Mouse (Mus musculus): ENCODE data around the gene Pgap3.
"Not testable (repeated sequence)": the region's sequence is repeated elsewhere in the genome, so short reads cannot be mapped to it uniquely, and the experiment has no call there.

The Pgap3 gene

GRCm38 (mm10) chr11:98383261-98384030, 16.8 kb downstream of the Pgap3 start, which contains the start of gene Tcap:
Gene Tcap (plus strand): TSS chr11:98383811.
- DNase-seq (ENCODE audit: low read depth, low spot score), result no peak

DNA sequence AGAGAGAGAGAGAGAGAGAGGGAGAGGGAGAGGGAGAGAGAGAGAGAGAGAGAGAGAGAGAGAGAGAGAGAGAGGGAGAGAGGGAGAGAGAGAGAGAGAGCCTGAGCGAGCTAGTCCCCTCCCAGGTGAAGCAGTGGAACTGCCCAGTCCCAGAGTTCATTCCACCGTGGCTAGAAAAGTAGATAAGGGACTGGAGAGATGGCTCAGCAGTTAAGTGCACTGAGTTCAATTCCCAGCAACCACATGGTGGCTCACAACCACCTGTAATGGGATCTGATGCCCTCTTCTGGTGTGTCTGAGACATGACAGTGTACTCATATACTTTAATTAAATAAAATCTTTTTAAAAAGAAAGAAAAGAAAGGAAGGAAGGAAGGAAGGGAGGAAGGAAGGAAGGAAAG, 17.9 kb downstream of the Pgap3 start:
- not testable (repeated sequence) for DNase-seq (ENCODE audit: low read depth, low spot score)

DNA sequence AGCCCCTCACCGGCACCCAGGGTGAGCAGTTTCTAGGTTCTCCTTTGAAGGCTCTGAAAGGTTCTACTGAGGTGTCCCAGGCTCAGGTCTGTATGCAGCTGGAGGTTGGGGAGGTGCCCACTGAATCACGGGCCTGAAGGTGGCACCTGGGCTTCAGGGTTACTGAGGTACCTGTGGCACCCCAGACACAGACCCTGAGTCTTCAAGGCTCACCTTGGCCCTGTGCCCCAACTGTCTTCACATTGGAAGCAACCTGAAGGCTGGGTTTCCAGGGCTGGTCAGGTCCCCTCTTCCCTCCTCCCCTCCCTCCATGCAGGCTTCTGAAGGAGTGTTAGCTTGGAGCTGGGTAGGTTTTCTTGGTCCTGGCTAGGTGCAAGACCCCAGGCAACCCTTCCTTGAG, 18.6 kb downstream of the Pgap3 start:
- DNase-seq (ENCODE audit: low read depth, low spot score), result no peak

- no peak for DNase-seq (ENCODE audit: low read depth, low spot score)
These were observed 20.2 kb downstream of the Pgap3 start for GRCm38 (mm10) chr11:98380106-98380505.

DNA sequence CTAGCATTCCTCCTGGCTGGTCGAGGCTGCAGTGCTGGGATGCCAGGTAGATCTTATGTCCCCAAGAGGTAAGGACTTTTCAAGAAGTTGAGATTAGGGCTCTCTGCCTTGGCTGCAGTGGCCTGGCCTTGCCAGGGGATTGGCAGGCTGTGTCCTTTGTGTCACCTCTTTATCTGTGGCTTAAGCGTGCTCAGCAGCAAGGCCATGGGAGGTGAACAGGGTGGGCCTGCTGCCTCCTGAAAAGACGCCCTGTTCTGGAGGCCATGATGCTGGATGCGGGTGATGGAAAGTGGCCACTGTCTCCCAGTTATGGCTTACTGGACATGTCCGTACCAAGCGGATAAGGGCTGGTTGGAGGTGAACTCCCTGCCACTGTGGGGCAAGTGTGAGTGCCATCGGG, 20.9 kb downstream of the Pgap3 start:
- DNase-seq (ENCODE audit: low read depth, low spot score), result no peak

- DNase-seq (ENCODE audit: low read depth, low spot score), result no peak
These were observed 22.5 kb downstream of the Pgap3 start for GRCm38 (mm10) chr11:98377787-98378186.

GRCm38 (mm10) chr11:98376756-98377155, 23.5 kb downstream of the Pgap3 start:
- DNase-seq (ENCODE audit: low read depth, low spot score), result no peak

DNA sequence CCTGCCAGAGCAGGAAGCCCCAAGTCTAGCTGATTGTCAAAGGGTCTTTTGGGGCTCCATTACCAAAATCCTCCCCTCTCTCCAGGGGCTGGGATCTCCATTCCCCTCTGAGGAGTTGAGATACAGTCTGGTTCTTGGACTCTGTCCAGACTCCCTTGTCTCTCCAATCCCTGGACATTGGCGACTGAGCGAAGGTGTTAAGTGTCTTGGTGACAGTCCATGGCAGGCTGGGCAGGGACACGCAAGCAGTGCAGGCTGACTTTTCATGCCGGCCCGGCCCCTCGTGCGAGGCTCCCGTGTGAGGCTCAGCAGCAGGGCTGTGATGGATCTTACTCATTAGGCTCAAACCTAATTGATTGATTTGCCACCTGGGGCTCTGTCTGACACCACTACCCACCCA, 26.0 kb downstream of the Pgap3 start:
- DNase-seq (ENCODE audit: low read depth, low spot score), result no peak

DNA sequence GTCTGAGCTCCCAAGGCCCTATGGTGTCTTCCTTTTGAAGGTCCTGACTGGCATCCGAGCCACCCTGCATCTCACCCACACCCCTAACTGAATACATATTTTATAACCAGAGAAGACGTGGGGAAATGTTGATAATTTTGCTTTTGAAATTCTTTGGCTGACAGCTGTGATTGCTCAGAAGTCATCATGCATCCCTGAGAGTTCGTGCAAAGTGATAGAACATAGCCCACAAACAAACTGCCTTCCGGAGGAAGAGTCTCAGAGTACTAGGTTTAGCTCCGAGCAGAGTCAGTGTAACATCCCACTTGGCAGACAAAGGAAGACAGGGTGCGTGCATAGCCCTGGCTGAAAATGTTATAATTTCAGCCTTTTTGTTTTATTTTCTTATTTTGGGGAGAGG, 27.0 kb downstream of the Pgap3 start:
- no peak for DNase-seq (ENCODE audit: low read depth, low spot score)

DNA sequence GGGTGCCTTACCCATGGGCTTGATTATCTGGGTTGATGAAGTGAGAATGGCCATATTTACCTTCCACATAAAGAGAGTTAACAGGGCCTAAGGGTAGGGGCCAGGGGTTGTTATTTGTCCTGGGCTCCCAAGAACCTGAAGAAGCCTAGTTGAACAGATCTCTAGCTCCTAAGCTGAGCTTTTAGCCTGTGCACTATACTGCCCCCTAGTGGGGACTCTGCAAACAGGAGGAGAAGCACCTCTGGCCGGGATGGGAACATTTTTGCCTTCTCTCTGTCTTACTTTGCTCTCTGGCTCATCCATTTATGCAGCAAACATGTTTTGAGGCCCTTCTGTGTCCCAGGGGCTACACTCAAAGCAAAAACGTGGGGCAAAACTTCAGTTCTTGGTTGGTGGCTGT, 27.9 kb downstream of the Pgap3 start:
- peak; percentile 64 for DNase-seq (ENCODE audit: low read depth, low spot score)

DNA sequence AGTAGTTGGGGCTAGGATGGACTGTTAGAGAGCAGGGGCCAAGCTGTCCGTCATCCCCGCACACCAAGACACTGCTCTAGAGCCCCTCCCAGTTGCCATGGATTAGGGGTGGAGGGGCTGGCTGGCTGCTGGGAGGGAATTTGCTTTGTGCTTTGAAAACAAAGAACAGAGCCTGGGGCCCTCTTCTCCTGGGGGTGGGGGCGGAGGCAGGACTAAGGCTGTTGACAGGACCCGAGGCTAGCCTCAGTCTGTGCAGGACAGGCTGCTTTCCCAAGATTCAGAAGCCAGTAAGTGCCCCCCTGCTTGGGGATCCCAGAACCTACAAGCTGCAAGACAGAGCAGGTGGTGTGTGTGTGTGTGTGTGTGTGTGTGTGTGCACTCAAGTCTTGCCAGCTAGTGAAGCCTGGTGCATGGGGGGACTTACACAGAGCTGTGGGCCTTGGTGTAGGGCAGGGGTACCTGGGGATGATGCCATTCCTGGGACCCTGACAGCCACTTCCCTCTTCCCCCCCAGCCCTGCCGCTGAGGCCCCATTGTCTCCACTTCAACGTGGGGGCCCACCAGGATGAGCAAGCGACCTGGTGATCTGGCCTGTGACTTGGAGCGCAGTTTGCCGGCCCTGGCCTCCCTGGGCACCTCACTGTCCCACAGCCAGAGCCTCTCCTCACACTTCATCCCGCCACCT, 28.6 kb downstream of the Pgap3 start:
- no peak for DNase-seq (ENCODE audit: low read depth, low spot score)

DNA sequence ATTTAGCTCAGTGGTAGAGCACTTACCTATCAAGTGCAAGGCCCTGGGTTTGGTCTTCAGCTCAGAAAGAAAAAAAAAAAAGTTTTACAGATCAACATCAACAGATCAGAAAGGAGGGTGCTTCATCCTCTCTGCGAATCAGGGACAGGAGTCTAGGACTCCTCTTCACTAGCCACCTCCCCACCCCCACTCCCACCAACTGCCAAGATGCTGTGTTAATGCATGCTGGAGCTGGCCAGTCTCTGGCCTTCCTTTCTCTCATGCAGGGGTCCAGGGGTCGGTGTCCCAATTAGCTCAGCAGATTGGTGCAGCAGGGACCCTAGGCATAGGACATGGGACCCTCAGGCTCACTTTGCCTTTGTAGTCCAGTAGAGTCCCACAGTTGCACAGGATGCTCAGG, 29.7 kb downstream of the Pgap3 start:
- no peak for DNase-seq (ENCODE audit: low read depth, low spot score)

GRCm38 (mm10) chr11:98369337-98369736, 31.0 kb downstream of the Pgap3 start:
- no peak for DNase-seq (ENCODE audit: low read depth, low spot score)

GRCm38 (mm10) chr11:98367863-98368186, 32.5 kb downstream of the Pgap3 start:
- no peak for DNase-seq (ENCODE audit: low read depth, low spot score)

DNA sequence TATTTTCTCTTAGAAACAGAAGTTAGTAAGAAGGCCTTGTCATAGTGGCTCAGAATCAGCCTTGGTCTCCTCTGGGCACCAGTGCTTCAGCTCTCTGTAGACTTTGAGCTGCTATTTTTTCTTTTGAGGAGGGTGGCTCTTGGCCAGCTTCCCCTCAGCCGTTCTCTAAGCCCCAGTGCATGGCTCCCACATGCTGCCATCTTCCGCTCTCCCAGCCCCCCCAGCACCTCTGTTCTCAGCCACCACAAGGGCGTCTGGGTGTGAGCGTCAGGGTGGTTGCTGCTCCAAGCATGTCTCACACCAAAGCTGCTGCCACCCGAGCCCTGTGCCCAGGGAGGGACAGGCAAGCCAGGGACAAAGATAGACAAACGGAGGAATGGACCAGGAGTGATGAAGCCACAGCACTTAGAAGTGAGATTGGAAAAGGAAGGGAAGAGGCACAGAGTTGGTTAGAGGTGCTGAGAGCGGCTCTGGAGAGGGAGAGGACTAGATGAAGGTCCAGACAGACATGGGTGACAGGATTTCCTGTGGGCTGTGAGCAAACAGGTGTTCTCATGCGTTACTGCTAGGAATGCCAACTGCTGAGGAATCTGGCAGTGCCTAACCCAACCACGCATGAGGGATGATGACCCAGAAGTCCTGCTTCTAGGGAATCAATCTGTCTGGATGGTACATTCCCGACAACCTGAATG, 33.0 kb downstream of the Pgap3 start:
- DNase-seq (ENCODE audit: low read depth, low spot score), result no peak

- no peak for DNase-seq (ENCODE audit: low read depth, low spot score)
These were observed 34.0 kb downstream of the Pgap3 start for GRCm38 (mm10) chr11:98366290-98366689.

- DNase-seq (ENCODE audit: low read depth, low spot score), result no peak
These were observed 35.9 kb downstream of the Pgap3 start for GRCm38 (mm10) chr11:98364410-98364809.

- DNase-seq (ENCODE audit: low read depth, low spot score), result no peak
These were observed 36.5 kb downstream of the Pgap3 start for GRCm38 (mm10) chr11:98363817-98364216.

DNA sequence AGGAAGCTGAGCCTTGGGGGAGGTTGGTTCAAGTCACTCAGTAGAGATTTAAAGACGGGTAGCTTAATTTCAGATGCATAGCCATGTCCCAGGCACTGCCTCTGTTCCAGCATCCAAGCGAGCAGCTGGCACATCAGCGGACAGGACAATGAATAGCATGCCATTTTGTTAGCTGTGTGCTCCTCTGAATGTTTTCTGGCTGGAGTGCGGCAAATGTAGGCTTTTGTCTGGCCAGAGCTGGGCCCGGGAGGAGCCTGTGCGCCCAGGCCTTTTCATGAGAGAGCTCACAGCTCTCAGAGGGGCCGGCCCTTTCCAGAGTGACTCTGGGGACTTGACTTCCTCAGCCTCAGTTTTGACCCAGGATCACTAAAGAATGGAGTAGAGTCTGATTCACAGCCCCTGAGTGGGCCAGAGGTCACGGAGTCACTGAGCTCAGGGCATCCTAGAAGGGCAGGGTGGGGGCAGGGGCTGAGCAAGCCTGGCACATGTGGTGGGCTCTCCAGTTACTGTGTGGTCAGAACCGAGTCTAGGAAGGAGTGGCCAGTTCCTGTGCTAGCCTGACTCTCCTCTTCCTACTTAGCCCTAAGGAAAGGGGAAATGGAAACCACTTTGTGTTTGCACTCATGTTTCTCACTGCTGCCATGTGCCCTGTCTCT, 39.3 kb downstream of the Pgap3 start:
- no peak for DNase-seq (ENCODE audit: low read depth, low spot score)

GRCm38 (mm10) chr11:98358161-98359083, 41.9 kb downstream of the Pgap3 start, which contains the start of gene Stard3:
Gene Stard3 (plus strand): TSS chr11:98358368.
- DNase-seq (ENCODE audit: low read depth, low spot score), result peak; percentile 84

Data from retina, postnatal 7 days (tissue).